Mouse (Mus musculus) natural killer cell, adult 2 months (primary cell): ENCODE measurements at regions not wholly inside any gene's neighbourhood (a gene's known extent, or its start where the extent isn't known, plus 50 kb on each side); places are given as distances from the start of the nearest gene placed in this dataset.

ENCODE experiments used
- DNase-seq, 2 experiments: peaks; one replicate each; pipeline ENCODE4 v3.0.0; 2022; ENCODE audit warnings: low spot score in 2 of 2

DNA sequence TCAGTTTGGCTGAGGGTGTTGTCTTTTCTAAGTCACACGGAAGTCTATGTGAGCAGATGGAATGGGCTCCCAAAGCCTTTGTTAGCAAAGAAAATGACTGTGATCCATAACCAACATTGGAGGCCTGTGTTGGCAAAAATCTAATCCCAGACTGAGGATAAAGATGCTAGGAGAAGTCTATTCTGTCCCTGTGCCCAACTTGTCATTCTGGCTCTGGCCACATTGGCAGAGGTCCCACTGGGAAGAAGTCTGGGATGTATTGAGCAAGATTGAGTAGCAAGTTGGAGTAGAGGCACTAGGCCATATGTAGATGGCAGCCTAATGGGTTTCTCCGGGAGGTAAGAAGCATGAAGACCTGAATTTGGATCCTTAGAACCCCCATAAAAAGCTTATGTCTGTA, 54.1 kb downstream of the Nog start:
- no peak for DNase-seq

DNA sequence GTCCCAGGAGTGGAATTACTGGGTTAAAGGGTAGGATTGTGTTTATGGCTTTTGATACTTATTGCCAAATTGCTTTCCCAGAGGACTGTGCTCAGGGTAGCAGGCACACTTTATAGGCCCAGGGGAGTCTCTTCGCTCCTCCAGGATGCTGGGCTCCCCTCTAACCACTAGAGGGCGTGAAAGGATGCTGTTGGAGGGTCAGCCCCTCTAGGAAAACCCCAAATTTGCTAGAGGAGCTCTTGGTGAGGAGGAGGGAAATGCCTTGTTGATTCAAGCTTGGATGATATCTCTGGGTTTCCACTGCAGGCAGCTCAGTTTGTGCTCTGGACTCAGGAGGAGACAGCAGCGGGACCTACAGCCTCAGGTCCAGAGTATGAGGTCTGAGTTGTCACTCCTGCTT, 58.8 kb downstream of the Nog start:
- DNase-seq: no peak

DNA sequence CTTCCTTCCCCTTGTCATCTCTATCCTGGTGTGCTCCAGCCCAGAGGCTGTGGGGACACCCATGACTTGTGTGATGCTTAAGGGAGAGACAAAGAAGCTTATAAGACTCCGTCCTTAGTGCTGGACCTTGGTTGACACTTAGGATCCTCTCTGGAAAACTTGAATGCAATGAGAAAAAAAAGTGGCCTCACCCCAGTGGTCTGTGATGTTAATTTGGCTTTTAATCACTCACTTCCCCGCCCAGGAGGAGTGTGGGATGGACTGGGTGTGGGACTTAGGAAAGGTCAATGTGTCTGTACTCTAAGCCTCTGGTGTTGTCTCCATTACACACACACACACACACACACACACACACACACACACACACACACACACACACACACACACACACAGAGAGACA, 60.0 kb downstream of the Nog start:
- DNase-seq: no peak

DNA sequence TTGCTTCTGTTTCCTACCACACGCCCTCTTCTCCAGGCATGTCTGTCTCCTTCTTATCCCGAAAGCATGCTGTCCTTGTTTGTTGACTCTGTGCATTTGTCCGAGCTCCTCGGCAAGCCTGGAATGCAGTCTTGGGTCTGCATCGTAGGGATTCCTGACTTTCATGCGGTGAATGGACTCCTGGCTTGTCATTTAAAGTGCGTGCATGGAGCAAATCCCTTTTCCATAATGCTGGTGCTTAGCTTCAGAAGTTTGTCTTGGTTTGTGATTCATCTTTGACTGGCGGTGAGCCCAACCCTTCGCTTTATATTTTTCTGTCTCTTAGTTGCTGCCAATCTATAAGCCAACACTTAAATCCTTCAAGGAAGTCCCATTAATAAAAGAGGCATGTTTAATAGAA, 62.2 kb downstream of the Nog start:
- no peak for DNase-seq

DNA sequence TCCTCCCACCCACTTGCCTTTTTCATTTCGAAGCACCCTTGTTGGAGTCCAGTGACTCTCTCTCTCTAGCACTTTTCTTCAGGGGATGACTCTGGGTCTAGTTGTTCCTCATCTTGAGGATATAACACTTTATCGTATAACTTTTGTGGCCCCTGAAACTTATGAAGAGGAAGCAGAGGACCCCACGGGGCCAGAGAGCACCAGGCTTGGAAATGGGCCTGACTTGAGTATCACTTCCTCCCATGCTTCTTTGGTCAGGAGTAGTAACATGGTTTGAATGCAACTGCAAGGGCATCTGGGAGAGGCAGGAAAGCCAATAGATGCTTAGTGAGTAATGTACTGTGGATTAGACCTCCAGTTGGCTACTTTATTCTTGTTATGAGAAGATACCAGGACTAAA, 65.2 kb downstream of the Nog start:
- no peak for DNase-seq

DNA sequence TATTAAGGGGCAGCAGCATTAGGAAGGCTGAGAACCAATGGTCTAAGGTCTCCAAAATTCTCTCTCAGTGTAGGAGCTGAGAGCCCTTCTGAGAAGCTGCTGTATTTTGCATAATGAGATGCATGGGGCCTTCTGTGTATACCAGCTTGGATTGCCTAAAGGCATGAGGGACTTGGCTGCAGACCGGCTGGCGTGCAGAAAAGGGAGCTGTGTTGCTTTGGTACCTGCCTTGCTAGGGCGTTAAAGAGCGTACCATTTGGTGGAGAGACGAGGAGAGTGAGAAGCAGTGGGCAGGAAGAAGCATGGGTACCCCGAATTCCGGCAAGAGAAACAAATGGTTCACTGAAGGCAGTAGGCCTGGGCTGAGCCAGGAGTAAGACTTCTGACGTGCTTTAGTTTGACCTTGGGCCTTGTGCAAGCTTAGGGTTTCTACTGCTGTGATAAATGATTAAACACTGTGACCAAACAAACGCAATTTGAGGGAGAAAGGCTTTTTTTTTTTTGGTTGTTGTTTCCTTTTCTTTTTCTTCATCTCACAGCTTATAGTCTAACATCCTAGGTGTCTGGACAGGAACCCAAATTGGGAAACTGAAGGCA, 69.2 kb downstream of the Nog start:
- DNase-seq: no peak

DNA sequence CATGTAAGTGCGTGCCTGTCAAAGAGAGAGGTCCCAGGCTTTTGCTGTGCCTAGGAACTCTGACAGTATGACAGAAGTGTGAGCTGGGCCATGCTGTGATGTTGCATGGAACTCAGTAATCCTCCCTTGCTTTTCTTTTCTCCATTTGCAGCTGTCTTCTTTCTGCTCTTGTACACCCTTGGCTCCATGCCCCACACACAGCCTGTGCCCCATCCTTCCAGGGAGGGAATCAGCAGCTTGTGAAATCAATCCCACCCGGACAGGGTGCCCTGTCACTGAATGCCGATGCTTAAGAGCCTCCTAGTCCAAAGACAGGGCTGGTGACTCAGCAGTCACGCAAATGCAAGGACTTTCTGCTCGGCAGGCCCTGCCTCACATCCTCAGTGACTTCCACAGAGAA, 72.4 kb downstream of the Nog start:
- no peak for DNase-seq

DNA sequence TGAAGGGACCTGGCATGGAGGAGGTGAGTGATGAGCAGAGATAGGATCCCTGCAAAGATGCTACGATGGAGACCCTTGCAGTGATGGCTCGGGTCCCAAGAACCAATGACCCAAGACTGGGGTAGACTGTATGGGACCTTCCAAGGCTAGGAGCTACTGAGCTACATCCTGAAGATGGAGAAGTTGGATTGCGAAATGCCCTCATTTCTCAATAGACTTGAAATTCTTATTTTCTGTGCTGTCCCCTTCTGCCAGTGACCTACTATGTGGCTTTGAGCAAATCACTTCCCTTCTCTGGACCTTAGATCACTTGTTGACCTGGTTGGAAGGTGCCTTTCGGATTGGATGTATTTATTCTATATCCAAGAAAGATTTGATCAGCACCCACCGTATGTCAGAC, 88.9 kb downstream of the Nog start:
- no peak for DNase-seq

DNA sequence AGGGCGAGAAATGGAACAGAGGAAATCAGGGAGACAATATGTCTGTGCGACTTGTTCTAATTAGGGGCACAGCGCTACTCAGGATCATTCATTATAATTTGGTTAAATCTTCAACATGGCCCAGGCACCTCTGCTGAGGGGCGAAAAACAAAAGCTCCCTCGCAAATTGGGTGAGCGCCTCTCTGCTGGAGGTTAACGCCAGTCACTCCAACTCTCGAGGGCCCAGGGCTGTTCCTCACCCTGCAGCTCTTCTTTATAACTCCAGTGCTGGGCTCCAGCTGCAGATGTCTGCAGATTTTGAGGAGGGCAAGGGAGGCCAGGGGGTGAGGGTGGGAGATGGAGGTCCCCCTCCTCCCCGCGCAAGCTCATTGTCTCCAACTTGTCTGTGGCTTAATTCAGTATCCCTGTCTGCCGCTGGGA, 92.6 kb downstream of the Nog start:
- DNase-seq: no peak

DNA sequence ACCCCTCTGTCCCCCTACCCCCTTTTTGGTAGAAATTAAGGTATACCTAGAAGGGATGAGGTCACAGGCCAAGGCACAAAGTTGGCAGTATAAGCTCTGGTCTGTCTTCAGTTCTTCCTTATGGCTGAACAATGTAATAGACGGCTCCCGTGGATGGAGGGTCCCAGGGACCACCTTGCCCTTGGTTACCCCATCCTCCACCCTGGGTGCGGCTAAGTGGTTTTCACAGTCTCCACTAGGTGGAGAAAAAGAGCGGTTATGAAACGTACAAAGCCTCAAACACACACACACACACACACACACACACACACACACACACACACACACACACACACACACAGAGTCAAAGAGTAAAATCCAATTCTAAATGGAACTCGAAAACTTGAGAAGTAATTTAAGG, 93.1 kb downstream of the Nog start:
- no peak for DNase-seq

DNA sequence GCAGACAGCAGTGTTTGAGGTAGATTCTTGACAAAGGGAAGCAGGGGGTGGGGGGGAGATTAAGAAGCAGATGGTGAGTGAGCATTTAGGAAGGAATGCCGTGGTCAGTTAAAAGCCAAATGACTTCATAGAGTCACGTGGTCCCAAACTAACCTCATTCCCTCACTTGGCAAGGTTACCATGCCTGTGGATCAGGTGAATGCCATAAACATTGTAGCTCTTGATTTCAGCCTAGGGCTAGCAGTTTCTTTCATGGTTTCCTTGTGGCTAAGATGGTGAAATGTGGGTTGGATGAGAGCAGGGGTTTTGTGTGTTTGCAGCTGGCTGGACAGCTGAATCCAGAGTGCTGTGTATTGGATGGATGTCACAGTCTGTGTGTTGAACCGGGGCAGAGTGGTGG, 95.3 kb downstream of the Nog start:
- no peak for DNase-seq

DNA sequence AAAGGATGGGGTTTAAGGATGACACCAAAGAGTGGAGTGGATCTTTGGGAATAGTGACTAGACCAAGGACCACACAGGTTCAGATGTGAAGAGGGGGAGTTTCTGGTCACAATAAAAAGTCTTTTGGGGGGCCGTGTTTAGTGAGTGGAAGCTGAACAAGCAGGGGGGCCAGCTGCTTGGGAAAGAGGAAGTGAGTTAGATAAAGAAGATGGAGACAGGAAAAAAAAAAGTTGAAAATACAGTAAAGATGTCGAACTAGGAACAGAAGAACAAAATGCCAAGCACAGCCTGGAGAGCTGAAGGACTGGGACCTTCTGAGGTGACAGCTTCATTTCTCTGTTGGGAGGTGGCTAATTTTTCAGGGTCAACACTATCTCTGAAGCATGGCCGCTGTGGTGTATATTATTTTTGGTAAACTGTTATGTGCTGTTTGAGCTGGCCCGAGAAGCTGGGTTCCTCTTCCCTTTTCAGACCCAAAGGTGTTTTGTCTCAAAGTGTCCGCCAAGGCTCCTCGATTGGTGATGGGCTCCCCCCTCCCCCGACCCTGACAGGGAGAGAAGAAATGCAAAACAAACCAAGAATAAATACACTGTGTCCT, 97.1 kb downstream of the Nog start:
- DNase-seq: no peak

DNA sequence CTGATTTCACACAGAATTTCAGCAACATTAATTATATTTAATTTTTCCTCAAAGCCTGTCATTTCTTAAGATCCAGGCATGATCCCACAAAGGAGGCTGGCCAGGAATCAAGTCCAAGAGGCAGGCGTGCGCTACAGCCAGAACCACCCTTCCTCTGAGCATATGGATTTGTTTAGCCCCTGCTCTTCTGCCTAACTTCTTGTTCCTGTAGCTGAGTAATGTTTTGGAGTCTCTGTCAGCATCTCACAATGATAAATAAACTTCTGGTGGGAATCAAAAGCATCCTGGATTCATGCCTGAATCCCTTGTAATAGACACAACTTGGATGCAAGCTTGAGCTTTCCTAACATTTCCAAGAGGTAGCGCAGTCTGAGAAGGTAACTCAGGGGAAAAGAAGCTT, 101.7 kb downstream of the Nog start:
- DNase-seq: no peak

DNA sequence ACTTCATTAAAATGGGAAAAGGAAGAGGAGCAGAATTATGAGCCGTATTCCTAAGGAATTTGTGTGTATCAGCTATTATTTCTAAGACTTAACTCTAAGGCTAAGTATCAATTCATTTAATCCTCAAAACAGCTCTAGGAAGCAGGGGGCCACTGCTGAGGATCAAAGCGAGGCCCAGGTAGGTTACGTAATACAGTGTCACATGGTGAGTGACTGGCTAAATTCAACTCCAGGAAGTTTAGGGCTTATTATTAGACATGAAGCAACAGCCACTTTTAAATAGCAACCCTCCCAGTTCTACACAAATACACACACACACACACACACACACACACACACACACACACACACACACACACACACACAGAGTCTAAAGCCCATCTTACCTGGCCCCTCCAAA, 109.3 kb downstream of the Nog start:
- no peak for DNase-seq

DNA sequence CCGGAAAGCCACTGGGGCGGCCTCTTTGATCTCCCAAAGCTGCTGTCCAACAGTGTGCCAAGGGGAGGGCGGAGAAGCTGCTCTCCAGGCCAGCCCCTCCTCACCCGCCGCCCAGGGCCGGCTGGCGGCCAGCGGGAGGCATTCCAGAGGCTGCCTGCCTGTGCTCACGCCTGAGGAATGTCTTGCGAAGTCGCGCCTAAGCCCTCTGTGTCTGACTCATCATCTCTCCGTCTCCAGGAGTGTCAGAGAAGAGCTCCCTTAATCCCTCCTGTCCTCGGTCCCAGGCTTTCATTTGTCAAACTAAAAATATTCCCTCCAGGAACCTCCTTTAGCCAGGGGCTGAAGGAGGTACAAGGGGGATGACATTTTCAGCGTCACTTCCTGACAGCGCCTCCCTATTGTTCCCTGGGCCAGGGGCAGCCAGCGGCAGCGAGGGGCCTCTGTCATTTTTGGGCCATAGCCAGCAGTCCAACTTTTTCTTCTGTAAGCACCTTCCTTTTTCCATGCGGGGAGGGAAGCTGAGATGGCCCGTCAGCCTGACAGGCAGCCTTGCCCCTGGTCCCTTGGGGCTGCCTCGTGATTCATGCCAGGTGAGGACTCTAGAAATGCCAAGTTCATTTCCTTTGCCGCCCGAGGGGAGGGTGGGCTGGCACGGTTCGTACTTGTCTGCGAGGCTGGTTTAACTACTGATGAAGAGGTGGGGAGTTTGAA, 113.4 kb downstream of the Gm525 start:
- no peak for DNase-seq

DNA sequence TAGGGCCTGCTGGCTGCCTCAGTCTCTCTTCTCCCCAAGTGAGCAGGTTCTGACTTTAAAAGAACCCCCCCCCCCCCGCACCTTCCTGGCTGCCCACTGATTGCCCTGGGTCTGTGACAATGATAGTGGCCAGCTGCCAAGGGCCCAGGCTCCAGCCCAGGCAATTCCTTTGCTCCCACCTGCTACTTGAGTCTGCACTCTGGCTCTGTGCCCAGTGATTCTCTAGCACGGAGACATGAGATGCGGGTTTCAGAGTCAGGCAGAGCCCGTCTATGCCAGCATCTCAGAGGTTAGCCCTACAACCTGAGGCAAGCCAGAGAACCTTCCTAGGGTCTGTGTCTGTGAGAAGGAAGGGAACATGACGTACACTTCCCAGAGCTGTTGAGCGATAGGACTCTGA, 112.2 kb downstream of the Gm525 start:
- no peak for DNase-seq

DNA sequence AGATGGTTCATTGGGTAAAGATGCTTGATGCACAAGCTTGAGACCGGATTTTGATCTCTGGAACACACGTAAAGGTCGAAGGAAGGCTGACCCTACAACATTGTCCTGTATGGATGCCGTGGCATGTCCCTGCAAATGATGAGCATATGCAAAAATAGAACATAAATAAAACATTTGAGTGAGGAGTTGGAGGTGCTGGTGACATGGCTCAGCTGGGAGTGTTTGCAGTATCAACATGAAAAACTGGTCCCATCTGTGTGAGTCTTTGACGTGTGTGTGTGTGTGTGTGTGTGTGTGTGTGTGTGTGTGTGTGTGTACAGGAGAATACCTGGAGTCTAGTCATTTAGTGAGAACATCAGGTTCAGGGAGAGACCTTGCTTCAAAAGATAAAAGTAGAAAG, 107.8 kb downstream of the Gm525 start:
- DNase-seq: no peak

DNA sequence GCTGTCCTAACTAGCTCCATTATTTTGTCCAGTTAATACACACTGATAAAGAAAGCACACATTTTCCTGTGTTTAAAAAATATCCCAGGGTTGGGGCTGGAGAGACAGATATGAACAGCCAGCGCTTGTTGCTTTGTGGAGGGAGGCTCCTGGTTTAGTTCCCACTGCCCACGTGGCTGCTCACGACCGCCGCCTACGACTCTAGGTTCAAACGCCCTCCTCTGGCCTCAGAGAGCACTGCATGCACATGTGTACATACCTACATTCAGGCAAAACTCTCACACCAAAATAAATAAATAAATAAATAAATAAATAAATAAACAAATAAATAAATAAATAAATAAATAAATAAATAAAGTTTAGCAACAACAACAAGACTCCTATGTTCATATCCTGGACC, 104.8 kb downstream of the Gm525 start:
- DNase-seq: no peak

DNA sequence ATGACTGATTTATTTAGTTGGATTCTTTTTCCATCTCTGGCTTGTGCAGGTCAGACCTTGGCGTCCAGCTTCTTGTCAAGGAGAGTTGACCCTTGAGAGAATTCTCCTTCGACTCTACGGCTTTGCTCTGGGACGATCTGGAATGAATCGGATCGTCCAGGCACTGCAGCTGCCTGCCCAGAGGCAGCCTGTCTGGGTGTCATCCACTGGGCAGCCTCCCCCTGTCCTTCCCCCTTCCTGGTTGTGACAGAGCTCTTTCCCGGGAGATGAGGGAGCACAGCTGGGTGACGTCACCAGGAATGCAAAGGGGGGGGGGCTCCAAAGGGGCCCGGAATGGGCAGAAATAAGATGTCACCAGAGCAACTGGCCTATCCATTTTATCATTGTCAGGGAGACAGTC, 101.9 kb downstream of the Gm525 start:
- no peak for DNase-seq

DNA sequence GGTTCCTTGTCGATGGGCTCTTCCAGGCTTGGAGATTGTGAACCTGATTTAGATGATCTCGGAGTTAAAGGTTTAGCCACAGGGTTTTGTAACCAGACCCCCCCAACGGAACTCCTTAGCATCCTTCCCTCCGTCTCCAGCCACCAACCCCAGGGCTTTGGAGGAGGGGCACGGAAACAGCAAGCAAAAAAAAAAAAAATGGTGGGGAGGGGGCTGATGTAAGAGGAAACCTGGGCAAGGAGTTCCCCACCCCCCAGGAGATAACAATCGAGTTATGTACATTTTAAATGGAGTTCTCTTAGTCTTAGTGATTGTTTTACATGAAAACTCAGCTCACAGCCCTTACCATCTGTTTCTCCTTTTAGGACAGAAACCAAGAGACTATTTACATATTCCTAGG, 101.3 kb downstream of the Gm525 start:
- DNase-seq: no peak

DNA sequence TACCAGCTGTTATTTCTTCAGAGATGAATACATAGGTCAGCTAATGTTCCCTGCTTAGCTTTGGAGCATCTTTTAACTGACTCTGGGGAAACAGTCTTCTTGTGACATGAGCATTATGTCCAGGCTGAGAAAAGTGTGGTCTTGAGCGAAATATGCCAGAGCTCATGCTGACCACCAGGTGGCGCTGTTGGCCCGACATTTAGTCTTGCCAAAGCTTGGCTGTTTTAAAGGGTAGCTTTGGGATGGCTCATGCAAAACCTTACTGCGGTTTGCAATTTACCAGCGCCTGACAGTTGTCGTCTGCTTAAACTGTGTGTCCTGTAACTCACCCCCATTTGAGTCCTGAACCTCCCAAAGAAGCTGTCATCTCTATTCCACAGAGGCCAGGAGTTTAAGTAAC, 91.6 kb downstream of the Gm525 start:
- peak; percentile 41 to 66 for DNase-seq

DNA sequence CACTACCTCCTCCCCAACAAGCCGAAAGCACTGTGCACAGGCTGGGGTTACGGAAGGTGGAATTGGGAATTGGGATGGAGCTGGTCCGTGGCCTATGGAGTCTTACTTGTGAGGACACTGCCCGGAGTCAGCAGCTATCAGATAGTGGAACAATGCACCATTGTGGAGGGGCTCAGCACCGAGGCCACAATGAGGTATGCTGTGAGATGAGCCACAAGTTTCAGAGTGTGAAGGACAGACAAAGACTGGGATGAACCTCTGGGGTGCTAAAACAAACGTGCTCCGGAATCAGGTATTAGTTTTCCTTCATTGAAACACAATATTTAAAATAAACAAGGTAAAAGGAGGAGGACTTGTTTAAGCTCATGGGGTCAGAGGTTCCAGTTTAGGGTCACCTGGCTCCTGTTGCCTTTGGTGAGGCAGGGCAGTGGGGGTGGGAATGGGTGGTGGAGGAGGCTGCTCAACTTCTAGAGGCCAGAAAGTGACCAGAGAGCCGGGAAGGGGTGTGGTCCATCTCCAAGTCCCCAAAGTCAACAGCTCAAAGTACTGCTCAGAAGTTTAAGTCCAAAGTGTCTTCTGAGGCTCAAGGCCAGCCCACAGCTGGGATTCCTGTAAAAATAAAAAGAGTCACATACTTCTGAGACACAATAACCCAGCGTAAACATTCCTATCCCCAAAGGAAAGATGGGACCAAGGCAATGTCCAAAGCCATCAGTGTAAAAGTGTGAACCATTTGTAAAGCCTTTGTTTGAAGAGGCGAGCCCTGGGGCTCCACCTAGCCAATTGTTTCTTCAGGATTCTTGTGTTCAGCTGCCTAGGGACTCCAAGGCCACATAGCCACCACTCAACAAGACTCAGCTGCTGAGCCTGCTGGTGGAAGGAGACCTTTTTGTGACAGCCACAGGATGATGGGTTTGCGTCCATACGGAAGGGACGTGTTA, 80.1 kb downstream of the Gm525 start:
- no peak for DNase-seq

DNA sequence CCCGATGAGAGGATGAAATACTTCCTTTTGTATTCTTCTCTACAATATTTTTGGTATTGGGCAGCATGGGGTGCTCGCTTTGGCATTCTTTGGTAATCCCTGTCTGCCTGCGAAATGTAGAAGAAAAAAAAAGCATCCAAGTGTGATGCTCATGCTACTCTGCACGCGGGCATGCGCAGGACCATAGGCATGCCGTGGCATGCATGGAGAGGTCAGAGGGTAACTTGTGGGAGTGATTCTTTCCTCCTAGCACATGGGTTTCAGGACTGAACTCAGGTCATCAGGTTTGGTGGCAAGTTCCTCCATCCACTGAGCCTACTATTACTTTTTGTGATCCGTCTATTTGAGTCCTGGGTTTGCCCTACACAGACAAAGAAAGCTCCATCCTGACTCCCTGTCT, 74.3 kb downstream of the Gm525 start:
- DNase-seq: no peak
